Mouse (Mus musculus) left cerebral cortex, postnatal 36 days (tissue): ENCODE results near the gene Bfsp1. TPM values are rescaled to one million over a fixed set of nuclear protein-coding genes. Genes with fewer than 3 reads are reported as not detected.
A peak's percentile ranks its signal among the peaks of the same experiment; 100 is the strongest.

Experiments used
- DNase-seq, 2 experiments: peaks; one replicate each; pipeline ENCODE4 v3.0.0; 2021 to 2022; ENCODE audit warnings: low spot score in 2 of 2, mixed read lengths in 1 of 2
- intact Hi-C: fragments of 180-260 bp; cut with DNase I; formaldehyde crosslinking; loops from one replicate; pipeline ENCODE4 v1.15.1; 2025
- total RNA-seq, 2 experiments: library from RNA; stranded (reverse); gene quantifications; 2 replicates each; pipeline ENCODE4 v1.2.3; 2021

Gene Bfsp1
- 1 to 10 TPM in 1 of 2 experiments, under 1 TPM in 1; 0.66 to 1.0 TPM for total RNA-seq

DNA sequence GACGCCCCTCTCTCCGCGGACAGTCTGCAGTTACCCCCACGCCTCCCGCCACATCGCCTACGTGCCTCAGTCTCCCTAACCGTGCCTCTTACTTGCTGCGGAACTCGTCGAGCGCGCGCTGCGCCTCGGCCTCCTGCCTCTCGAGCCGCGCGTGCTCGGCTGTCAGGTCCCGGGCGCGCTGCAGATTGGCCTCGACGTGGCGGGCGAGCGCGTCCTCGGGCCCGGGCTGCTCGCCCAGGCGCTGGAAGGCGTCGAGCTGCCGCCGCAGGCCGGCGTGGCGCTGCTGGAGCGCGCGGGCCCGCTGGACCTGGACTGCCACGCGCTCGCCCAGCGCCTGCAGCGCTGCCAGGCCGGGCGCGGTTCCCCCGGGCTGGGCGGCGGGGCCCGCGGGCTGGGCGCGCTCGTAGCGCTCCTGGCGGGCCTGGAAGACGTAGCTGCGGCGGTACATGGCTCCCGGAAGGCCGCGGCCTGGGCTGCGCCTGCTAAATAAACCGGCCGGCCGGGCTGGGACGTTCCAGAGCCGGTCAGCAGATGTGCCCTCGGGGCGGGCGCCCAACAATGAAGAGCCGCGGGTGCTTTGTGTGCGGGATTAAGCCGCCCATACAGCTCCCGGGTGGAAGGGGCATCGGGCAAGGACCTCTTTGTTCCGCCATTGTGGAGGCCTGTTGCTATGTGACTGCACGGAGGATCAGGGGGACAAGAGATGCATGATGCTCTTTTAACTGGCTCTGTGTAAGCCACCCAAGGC lies at the start of gene Bfsp1:
Gene Bfsp1, minus strand, starts transcription at position 690 of the 748 bp plus-strand sequence.
- peak in 1 of 2 experiments; percentile 32 for DNase-seq
- intact Hi-C loops: loop anchor here (10.0 kb wide), 1 partner anchor 592 kb away; no protein-coding TSS in a partner anchor

DNA sequence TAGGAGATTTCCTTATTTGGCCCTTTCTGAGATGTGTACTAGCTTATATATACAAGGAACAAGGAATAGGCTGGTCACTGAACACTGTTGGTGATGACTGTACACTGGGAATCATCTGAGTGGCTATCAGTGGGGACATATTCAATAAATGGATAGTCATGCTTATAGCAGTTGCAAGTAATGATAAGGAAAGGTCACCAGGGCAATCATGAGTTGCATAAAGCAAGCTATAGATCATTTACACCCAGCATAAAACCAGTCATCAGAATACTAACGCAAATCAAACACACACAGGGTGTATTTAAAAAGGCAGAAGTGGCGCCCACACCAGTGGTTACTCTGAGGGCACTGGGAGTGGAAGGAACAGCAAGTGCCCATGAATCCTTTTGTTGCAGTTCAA lies 49.2 kb upstream of the Bfsp1 start:
- DNase-seq: no peak
- intact Hi-C loops: no loop called here

DNA sequence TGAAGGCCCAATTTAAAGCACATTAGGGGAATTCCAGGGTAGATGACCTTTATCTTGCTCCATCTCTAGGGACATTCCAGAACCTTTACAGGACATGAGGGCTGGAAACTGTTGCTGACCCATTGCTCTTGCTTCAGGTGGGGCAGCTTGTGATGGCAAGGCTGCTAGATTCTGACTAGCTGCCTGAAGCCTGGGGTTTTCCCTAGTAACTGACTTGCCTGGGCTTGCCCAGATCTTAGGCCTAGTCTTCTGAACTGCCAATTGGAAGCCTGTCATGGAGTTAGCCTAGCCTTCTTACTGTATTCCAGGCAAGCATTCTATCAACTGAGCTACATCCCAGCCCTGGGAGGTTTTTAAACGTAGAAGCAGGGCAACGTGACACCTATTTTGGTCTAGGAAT lies 46.3 kb upstream of the Bfsp1 start:
- no peak for DNase-seq
- intact Hi-C loops: no loop called here

GRCm38 (mm10) chr2:143904896-143905295 lies 41.9 kb upstream of the Bfsp1 start:
- intact Hi-C loops: no loop called here
- DNase-seq: no peak

DNA sequence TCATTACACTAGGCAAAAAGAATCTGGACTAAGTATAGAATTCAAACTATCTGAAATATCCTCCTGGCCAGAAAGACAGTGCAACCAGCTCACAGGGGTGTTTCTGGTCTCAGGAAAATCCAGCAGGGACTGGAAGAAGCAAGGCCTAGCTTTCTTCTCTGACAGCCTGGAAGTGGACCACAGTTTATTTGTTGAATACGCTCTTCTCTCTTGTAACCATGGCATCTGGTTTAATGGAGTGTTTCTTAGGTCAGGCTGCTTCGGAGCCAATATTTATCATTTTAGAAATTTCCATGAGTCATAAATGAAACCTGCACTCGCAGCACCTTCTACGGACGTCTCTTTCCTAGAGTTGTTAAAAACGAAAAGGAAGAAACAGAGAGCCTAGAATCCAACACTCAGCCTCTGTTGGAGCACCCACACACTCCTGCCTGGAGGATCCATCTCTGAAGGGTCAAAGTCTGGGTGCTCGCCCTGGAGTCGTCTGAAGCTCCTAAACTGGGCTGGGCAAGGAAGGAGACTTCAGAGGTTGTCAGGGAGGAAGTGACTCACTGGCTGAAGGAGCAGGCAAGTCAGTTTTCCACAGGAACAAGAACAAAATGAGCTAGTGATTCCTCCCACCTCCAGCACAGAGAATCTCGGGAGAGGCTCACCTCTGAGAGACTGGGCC lies 40.5 kb upstream of the Bfsp1 start:
- intact Hi-C loops: no loop called here
- no peak for DNase-seq

DNA sequence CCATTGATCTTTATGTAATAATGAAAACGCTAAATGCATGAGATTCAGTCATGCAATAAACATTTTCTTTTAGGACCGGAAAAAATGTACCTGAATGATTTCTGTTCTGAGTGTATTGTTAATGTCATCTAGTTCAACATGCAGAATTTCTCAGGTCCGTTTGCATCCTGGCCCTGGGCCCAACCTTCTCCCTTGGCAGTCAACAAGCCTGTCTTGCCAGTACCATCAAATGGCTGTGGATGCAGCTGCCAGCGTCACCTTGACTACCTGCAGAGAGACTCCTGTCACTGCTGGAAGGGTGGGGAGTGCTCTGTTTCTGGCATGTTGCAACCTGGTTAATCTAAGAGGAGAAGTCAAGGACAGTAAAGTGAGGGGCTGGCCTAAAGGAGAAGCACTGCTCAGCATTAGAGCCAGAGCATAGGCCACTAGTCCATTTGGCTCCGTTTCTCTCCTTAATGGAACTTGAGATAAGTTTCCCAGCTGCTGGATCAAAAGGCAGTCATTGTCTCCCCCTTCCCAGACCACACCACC lies 37.9 kb upstream of the Bfsp1 start:
- no peak for DNase-seq
- intact Hi-C loops: no loop called here

- intact Hi-C loops: no loop called here
- DNase-seq: no peak
Measured at GRCm38 (mm10) chr2:143899470-143900220, 36.7 kb upstream of the Bfsp1 start.

- DNase-seq: no peak
- intact Hi-C loops: no loop called here
Measured at GRCm38 (mm10) chr2:143891302-143892048, 28.5 kb upstream of the Bfsp1 start.

- intact Hi-C loops: no loop called here
- no peak for DNase-seq
Measured at GRCm38 (mm10) chr2:143889860-143890433, 27.0 kb upstream of the Bfsp1 start.

DNA sequence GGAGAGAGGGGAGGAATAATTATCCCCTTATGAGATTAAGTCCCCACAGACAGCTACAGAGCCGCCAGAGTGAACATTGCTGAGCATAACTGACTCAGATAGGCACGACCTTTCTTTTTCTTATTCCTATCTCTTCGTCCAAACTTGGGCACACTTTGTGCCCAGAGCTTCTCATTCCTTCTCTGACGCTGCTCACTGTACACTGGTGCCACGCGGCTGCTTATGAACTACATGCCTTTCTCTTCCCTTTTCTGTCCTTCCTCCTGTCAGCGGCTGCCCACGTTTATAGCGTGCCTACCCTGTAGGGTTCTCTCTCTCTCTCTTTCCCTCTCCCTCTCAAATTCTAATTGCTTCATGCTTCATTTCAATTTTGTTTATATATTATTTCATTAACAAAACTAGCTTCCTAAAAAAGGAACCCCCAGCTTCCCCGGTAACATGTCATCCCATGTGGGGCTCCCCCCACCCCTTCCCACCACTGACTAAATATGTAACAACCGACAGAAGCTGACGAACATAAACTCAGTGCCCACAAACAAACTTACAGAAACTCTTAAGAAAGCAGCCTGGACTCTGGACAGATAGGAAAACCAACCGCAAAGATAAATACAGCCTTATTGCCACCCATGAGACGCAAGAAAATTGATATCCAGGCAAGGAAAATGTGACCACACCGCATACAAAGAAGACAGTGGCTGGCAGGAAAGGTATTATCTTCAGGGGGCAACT lies 26.3 kb upstream of the Bfsp1 start:
- intact Hi-C loops: no loop called here
- DNase-seq: no peak

DNA sequence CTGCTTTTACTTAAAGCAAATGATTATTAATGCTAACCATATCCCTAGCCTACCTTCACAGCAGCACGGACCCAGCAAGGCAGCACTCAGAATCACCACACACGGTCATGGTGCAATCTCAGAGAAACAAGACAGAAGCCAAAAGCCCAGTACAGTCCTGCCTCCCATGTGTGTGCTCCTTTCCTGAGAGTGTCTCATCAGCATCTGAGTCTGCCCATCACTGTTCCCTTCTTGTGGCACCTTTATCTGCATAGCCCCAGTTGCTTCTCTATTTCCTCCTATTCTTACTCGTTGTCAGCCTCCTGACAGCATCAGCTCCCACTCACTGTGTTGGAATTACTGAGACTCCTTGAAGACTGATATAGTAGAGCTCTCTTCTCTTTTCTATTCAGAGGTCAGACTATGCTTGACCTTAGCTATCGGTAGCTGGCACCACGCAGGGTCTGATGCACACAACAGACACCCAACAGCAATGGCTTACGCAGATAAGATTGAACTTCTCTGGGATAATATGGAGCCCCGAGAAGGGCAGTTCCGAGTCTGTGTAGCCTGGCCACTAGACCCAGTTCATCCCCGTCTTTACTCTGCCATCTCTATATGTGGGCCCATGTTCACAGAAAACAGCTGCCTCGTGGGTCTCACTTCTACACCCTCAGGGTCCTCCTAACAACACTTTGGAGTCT lies 19.8 kb upstream of the Bfsp1 start:
- intact Hi-C loops: no loop called here
- no peak for DNase-seq

- intact Hi-C loops: no loop called here
- DNase-seq: peak; percentile 43 to 46
Measured at GRCm38 (mm10) chr2:143882002-143882401, 19.0 kb upstream of the Bfsp1 start.

- intact Hi-C loops: no loop called here
- DNase-seq: no peak
Measured at GRCm38 (mm10) chr2:143879311-143879710, 16.3 kb upstream of the Bfsp1 start.

GRCm38 (mm10) chr2:143876929-143877632 lies 14.1 kb upstream of the Bfsp1 start:
- intact Hi-C loops: no loop called here
- DNase-seq: no peak

- DNase-seq: no peak
- intact Hi-C loops: no loop called here
Measured at GRCm38 (mm10) chr2:143876026-143876425, 13.1 kb upstream of the Bfsp1 start.

DNA sequence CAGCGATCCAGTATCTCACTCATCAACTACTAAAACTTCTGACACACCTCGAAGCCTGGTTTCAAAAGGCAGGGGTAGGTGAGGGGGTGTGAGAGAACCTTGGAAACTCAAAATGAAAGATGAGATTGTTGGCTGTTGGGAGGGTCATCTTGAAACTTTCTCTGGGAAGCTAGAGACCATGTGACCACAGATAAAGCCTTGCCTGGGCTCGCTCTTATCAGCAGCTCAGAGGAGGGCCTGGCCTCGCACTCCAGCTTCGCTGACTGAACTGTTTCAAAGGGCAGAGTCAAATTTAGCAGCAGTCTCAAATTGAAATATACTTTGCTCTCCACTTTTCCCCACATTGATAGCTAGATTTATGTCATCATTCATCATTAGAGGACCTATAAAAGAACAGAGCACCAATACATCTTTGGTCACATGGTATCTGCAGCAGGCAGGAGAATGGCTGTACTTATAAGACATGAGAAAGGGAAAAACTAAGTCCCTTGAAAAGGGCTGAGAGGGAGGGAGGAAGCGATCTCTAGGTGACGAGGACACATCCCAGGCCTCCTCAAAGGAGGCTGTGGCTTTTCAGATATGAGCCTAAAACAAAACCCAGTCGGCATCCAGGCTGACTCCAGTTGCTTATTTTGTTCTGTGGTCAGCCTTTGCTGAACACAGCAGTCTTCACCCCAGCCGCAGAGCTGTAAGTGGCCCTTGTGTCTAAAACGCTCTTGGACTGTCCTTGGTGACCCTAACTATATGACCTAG lies 8.1 kb upstream of the Bfsp1 start:
- intact Hi-C loops: loop anchor here (2.0 kb wide), 1 partner anchor 346 kb away; no protein-coding TSS in a partner anchor
- DNase-seq: no peak

GRCm38 (mm10) chr2:143867326-143867725 lies 4.4 kb upstream of the Bfsp1 start:
- peak; percentile 67 to 78 for DNase-seq
- intact Hi-C loops: loop anchor here (2.0 to 10.0 kb wide), 3 partner anchors 115 to 587 kb away; no protein-coding TSS in a partner anchor
